Mouse (Mus musculus) common myeloid progenitor, adult 5-6 weeks (primary cell): ENCODE results near the gene Rora. TPM values are rescaled to one million over a fixed set of nuclear protein-coding genes. Genes with fewer than 3 reads are reported as not detected.

Source experiments
- ATAC-seq: replicated peaks from 2 replicates; pipeline ENCODE4 v1.8.0; 2016; ENCODE audit warnings: low read depth, mild to moderate bottlenecking, moderate TSS enrichment, inconsistent platforms; ENCODE audit not compliant: poor library complexity, severe bottlenecking
- total RNA-seq: library from RNA; stranded (forward); fragments of 200-1000, 187-1606 nt; gene quantifications from 2 replicates; pipeline ENCODE4 v1.2.3, GENCODE M21; 2017

The Rora gene
- total RNA-seq, 1 experiment from 2014 or later, result 1.1 TPM

- ATAC-seq, result peak; percentile 80
Measured at GRCm38 (mm10) chr9:69397760-69398452, 744.3 kb downstream of the Rora start, which contains the start of gene Ice2. Ice2 (plus strand) TSS chr9:69397906.

- ATAC-seq, result 0 out of 2 replicates have a peak, but pooled peaks have one; percentile 31
Measured at GRCm38 (mm10) chr9:69398453-69398850, 744.9 kb downstream of the Rora start.

GRCm38 (mm10) chr9:69404671-69405070, 751.1 kb downstream of the Rora start:
- no peak for ATAC-seq

GRCm38 (mm10) chr9:69419476-69419875, 765.9 kb downstream of the Rora start:
- ATAC-seq, result no peak

GRCm38 (mm10) chr9:69430531-69430930, 776.9 kb downstream of the Rora start:
- ATAC-seq, result no peak

- no peak for ATAC-seq
Measured at GRCm38 (mm10) chr9:69431863-69432555, 778.4 kb downstream of the Rora start.

- ATAC-seq, result no peak
Measured at GRCm38 (mm10) chr9:69435194-69435593, 781.6 kb downstream of the Rora start.

GRCm38 (mm10) chr9:69435662-69436061, 782.1 kb downstream of the Rora start:
- no peak for ATAC-seq
